Mouse (Mus musculus): Measurements from ENCODE around the gene Olfr1357. TPM values are rescaled to one million over a fixed set of nuclear protein-coding genes. Genes with fewer than 3 reads are reported as not detected.
"Not testable (repeated sequence)": the region's sequence is repeated elsewhere in the genome, so short reads cannot be mapped to it uniquely, and the experiment has no call there.

Olfr1357 gene
- not detected for total RNA-seq (2021)
- long read RNA-seq, experiment 1: 0 reads
- long read RNA-seq, experiment 2: 0 reads

GRCm38 (mm10) chr10:78617974-78618373, at the start of gene Olfr1357:
Gene Olfr1357 (minus strand): TSS chr10:78618074.
- no peak for DNase-seq (ENCODE audit: low spot score in 2 of 2)

- DNase-seq (ENCODE audit: low spot score in 2 of 2): not testable (repeated sequence)
Observed at GRCm38 (mm10) chr10:78666696-78667095, 48.8 kb upstream of the Olfr1357 start.

- no peak for DNase-seq (ENCODE audit: low spot score in 2 of 2)
Observed at GRCm38 (mm10) chr10:78664546-78664945, 46.7 kb upstream of the Olfr1357 start.

- no peak for DNase-seq (ENCODE audit: low spot score in 2 of 2)
Observed at GRCm38 (mm10) chr10:78661198-78661597, 43.3 kb upstream of the Olfr1357 start.

- DNase-seq (ENCODE audit: low spot score in 2 of 2): peak in 1 of 2 experiments; percentile 13
Observed at GRCm38 (mm10) chr10:78632311-78632710, 14.4 kb upstream of the Olfr1357 start.

GRCm38 (mm10) chr10:78630194-78630593, 12.3 kb upstream of the Olfr1357 start:
- no peak for DNase-seq (ENCODE audit: low spot score in 2 of 2)

GRCm38 (mm10) chr10:78623143-78623542, 5.3 kb upstream of the Olfr1357 start:
- DNase-seq (ENCODE audit: low spot score in 2 of 2): not testable (repeated sequence)

- DNase-seq (ENCODE audit: low spot score in 2 of 2): no peak
Observed at GRCm38 (mm10) chr10:78607602-78608001, 10.3 kb downstream of the Olfr1357 start.

GRCm38 (mm10) chr10:78605080-78605479, 12.8 kb downstream of the Olfr1357 start:
- DNase-seq (ENCODE audit: low spot score in 2 of 2): no peak

GRCm38 (mm10) chr10:78599865-78600264, 18.0 kb downstream of the Olfr1357 start:
- DNase-seq (ENCODE audit: low spot score in 2 of 2): no peak

GRCm38 (mm10) chr10:78594566-78594965, 23.3 kb downstream of the Olfr1357 start:
- DNase-seq (ENCODE audit: low spot score in 2 of 2): no peak

- DNase-seq (ENCODE audit: low spot score in 2 of 2): no peak
Observed at GRCm38 (mm10) chr10:78594157-78594556, 23.7 kb downstream of the Olfr1357 start.

GRCm38 (mm10) chr10:78593736-78594135, 24.1 kb downstream of the Olfr1357 start:
- no peak for DNase-seq (ENCODE audit: low spot score in 2 of 2)

GRCm38 (mm10) chr10:78592856-78593379, 25.0 kb downstream of the Olfr1357 start:
- no peak for DNase-seq (ENCODE audit: low spot score in 2 of 2)

GRCm38 (mm10) chr10:78591406-78592328, 26.2 kb downstream of the Olfr1357 start, which contains the start of gene Syde1:
Gene Syde1 (minus strand): TSS chr10:78591964.
- DNase-seq (ENCODE audit: low spot score in 2 of 2): peak in 1 of 2 experiments; percentile 65

- DNase-seq (ENCODE audit: low spot score in 2 of 2): no peak
Observed at GRCm38 (mm10) chr10:78590744-78591143, 27.1 kb downstream of the Olfr1357 start.

GRCm38 (mm10) chr10:78589901-78590300, 28.0 kb downstream of the Olfr1357 start:
- no peak for DNase-seq (ENCODE audit: low spot score in 2 of 2)

- no peak for DNase-seq (ENCODE audit: low spot score in 2 of 2)
Observed at GRCm38 (mm10) chr10:78589291-78589690, 28.6 kb downstream of the Olfr1357 start.

GRCm38 (mm10) chr10:78586026-78586425, 31.8 kb downstream of the Olfr1357 start:
- DNase-seq (ENCODE audit: low spot score in 2 of 2): no peak

- no peak for DNase-seq (ENCODE audit: low spot score in 2 of 2)
Observed at GRCm38 (mm10) chr10:78585606-78586005, 32.3 kb downstream of the Olfr1357 start.

- no peak for DNase-seq (ENCODE audit: low spot score in 2 of 2)
Observed at GRCm38 (mm10) chr10:78584996-78585395, 32.9 kb downstream of the Olfr1357 start.

GRCm38 (mm10) chr10:78583939-78584338, 33.9 kb downstream of the Olfr1357 start:
- DNase-seq (ENCODE audit: low spot score in 2 of 2): no peak

Measured in gastrocnemius, postnatal 4 days (tissue).